In the genomic region with DNA sequence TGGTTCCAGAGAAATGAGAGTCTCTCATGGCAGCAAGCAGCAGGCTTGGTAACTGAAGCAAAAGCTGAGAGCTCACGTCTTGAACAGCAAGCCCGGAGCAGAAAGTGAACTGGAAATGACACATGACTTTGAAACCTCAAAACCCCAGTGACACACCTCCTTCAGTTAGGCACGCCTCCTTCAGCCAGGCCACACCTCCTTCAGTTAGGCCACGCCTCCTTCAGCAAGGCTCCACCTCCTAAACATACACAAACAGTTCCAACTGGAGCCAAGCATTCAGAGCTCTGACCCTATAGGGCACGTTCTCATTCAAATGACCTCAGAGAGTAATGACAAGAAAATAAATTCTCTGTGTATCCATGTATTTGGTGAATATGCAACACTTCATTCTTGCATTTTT, we compare ENCODE assay signal across 22 mouse cellular contexts.
DNase-seq lines count a peak whose midpoint lies in the region; ATAC-seq and TF ChIP-seq lines count a peak whose summit lies in the region.
"Had no signal": no experiment of that assay in that cellular context is flagged by ENCODE, and none has a peak within 500 bp of the region (broad histone marks: within the 10 kb centered on the region; RNA-seq: fewer than 3 reads in every experiment).

No protein-coding gene starts in this region.

- no peaks in the 10 kb centered on the region for H3K36me3 ChIP-seq in kidney, adult 2 months (ENCODE audit: control insufficient read depth, insufficient read depth, low read length)
- H3K36me3 ChIP-seq in ES-E14 (ENCODE audit: control insufficient read depth, insufficient read depth, low read length, poor library complexity, severe bottlenecking): no peaks in the 10 kb centered on the region
- H3K36me3 ChIP-seq in lung, postnatal 0 days (ENCODE audit: insufficient read depth, low read length): no peaks in the 10 kb centered on the region
- H3K36me3 ChIP-seq: embryonic facial prominence, embryonic 12.5 days had no signal

- DNase-seq in kidney, postnatal 4 days: peak; percentile 7 to 10
- no peak for DNase-seq in kidney, adult 2 months
- DNase-seq in 416B (ENCODE audit: low read depth) (peak; percentile 13), ES-E14 (ENCODE audit: low read depth, low spot score) (peak; percentile 26)
- DNase-seq in layer of hippocampus, adult 9-10 months (ENCODE audit: low spot score): no peak
- DNase-seq in lung, postnatal 0 days (ENCODE audit: low spot score): no peak
- no peak for DNase-seq in left cerebral cortex, postnatal 25 days (ENCODE audit: low spot score in 2 of 2)
- DNase-seq: adrenal gland, adult 8-10 months; cerebellum, adult 11-12 months; cerebellum, postnatal 14 days; gastrocnemius, postnatal 25 days; heart, postnatal 36 days; kidney, adult 8-10 months; kidney, postnatal 10 days; lung, postnatal 10 days; right cerebral cortex, postnatal 14 days had no signal

- H3K27me3 ChIP-seq in kidney, adult 2 months (replicated peaks; ENCODE audit: control insufficient read depth, insufficient read depth, low read length): no peaks in the 10 kb centered on the region
- no peaks in the 10 kb centered on the region for H3K27me3 ChIP-seq in lung, postnatal 0 days (replicated peaks; ENCODE audit: insufficient read depth, low read length)
- H3K27me3 ChIP-seq: embryonic facial prominence, embryonic 12.5 days had no signal

- H3K4me3 ChIP-seq in kidney, adult 2 months (ENCODE audit: insufficient read depth, low read depth, low read length): no peak overlapping the region
- H3K4me3 ChIP-seq in ES-E14 (ENCODE audit: insufficient read depth in 1 of 2, low read depth in 1 of 2, low read length in 2 of 2, poor library complexity in 1 of 2, severe bottlenecking in 1 of 2): no peak overlapping the region
- no peak overlapping the region for H3K4me3 ChIP-seq in lung, postnatal 0 days (ENCODE audit: low read depth, low read length)
- H3K4me3 ChIP-seq: embryonic facial prominence, embryonic 12.5 days; layer of hippocampus, adult 2 months had no signal

- intact Hi-C loops in left cerebral cortex, postnatal 25 days (cut with DNase I): no loop called here

- no peaks in the 10 kb centered on the region for H3K9me3 ChIP-seq in ES-E14 (ENCODE audit: control insufficient read depth, insufficient read depth, low read depth, low read length)
- no peaks in the 10 kb centered on the region for H3K9me3 ChIP-seq in lung, postnatal 0 days (ENCODE audit: low read length)
- H3K9me3 ChIP-seq: embryonic facial prominence, embryonic 12.5 days had no signal

- H3K9ac ChIP-seq in ES-E14 (ENCODE audit: insufficient read depth, low read depth, low read length, poor library complexity, severe bottlenecking): no peak overlapping the region
- no peak overlapping the region for H3K9ac ChIP-seq in lung, postnatal 0 days (replicated peaks; ENCODE audit: low read depth)
- H3K9ac ChIP-seq: embryonic facial prominence, embryonic 12.5 days; hindbrain, embryonic 14.5 days had no signal

- no peak for TF ChIP-seq EP300 in lung, postnatal 0 days (IDR thresholded peaks at IDR 0.05)

- H3K4me1 ChIP-seq in kidney, adult 2 months (ENCODE audit: control insufficient read depth, insufficient read depth, low read length): no peaks in the 10 kb centered on the region
- H3K4me1 ChIP-seq in ES-E14 (ENCODE audit: control insufficient read depth in 2 of 2, insufficient read depth in 2 of 2, low read length in 2 of 2, poor library complexity in 1 of 2): peaks cover 5 to 7% of the 10 kb centered on the region in 2 experiments; a peak in 3 of 4 replicates
- H3K4me1 ChIP-seq in lung, postnatal 0 days (ENCODE audit: insufficient read depth, low read depth, low read length): no peaks in the 10 kb centered on the region; the same call in 1 of the 2 replicates

- TF ChIP-seq CTCF in kidney, adult 2 months (conservative IDR thresholded peaks at IDR 0.05; ENCODE audit: insufficient read depth, insufficient read length, low read depth, low read length): no peak
- no peak for TF ChIP-seq CTCF in lung, postnatal 0 days (IDR thresholded peaks at IDR 0.05)

- 83% methylated on average over 5 of the region's 5 CpGs for WGBS in kidney, adult 2 months
- 74% methylated on average over 5 of the region's 5 CpGs for WGBS in lung, postnatal 0 days

- in situ Hi-C loops in ES-E14 (cut with MboI; ENCODE audit: low sequenced_read_pairs in 2 of 2, unreplicated experiment in 2 of 2): no loop called here

- H3K27ac ChIP-seq in kidney, adult 2 months (ENCODE audit: insufficient read depth, low read depth, low read length): no peak overlapping the region
- no peak overlapping the region for H3K27ac ChIP-seq in ES-E14 (ENCODE audit: insufficient read depth, low read depth, low read length, poor library complexity, severe bottlenecking)
- no peak overlapping the region for H3K27ac ChIP-seq in lung, postnatal 0 days (ENCODE audit: low read length)
- H3K27ac ChIP-seq: embryonic facial prominence, embryonic 12.5 days; hindbrain, embryonic 14.5 days had no signal

- ATAC-seq in megakaryocyte progenitor cell, adult 5-6 weeks (replicated peaks; ENCODE audit: poor library complexity): peak; percentile 60
- ATAC-seq in lung, postnatal 0 days: no peak
- ATAC-seq: activated CD4-positive, CD25-positive, alpha-beta regulatory T cell, adult 4 months had no signal

- no peak for TF ChIP-seq POLR2A in kidney, adult 2 months (IDR thresholded peaks at IDR 0.05; ENCODE audit: low read depth, low read length)

- no peak overlapping the region for H3K4me2 ChIP-seq in lung, postnatal 0 days (replicated peaks; ENCODE audit: low read depth, low read length)
- H3K4me2 ChIP-seq: embryonic facial prominence, embryonic 12.5 days; hindbrain, embryonic 14.5 days; midbrain, embryonic 11.5 days had no signal

TF ChIP-seq in ES-E14, 5 proteins besides CTCF, POLR2A, EP300 and RAD21:
- TF ChIP-seq ZC3H11A (IDR thresholded peaks at IDR 0.05; ENCODE audit: borderline replicate concordance, low read depth, low read length) (no peak), MAFK (IDR thresholded peaks at IDR 0.05; ENCODE audit: insufficient read depth, low read depth, low read length) (no peak), CHD2 (IDR thresholded peaks at IDR 0.05; ENCODE audit: low read depth, low read length) (no peak), ZNF384 (IDR thresholded peaks at IDR 0.05; ENCODE audit: low read depth, low read length) (no peak), HCFC1 (IDR thresholded peaks at IDR 0.05; ENCODE audit: borderline replicate concordance, insufficient read depth, low read length) (no peak)

Comparison
In these comparisons a context has a peak if more than half of its experiments do, and no peak if none do; other contexts are left out.
1. DNase-seq: peak in kidney, postnatal 4 days (2 of 2), 416B (single experiment) and ES-E14 (single experiment); none in kidney, adult 2 months (single experiment), layer of hippocampus, adult 9-10 months (single experiment), lung, postnatal 0 days (single experiment) and left cerebral cortex, postnatal 25 days (0 of 2).